Mouse (Mus musculus): ENCODE measurements at regions not wholly inside any gene's neighbourhood (a gene's known extent, or its start where the extent isn't known, plus 50 kb on each side); places are given as distances from the start of the nearest gene placed in this dataset.

DNA sequence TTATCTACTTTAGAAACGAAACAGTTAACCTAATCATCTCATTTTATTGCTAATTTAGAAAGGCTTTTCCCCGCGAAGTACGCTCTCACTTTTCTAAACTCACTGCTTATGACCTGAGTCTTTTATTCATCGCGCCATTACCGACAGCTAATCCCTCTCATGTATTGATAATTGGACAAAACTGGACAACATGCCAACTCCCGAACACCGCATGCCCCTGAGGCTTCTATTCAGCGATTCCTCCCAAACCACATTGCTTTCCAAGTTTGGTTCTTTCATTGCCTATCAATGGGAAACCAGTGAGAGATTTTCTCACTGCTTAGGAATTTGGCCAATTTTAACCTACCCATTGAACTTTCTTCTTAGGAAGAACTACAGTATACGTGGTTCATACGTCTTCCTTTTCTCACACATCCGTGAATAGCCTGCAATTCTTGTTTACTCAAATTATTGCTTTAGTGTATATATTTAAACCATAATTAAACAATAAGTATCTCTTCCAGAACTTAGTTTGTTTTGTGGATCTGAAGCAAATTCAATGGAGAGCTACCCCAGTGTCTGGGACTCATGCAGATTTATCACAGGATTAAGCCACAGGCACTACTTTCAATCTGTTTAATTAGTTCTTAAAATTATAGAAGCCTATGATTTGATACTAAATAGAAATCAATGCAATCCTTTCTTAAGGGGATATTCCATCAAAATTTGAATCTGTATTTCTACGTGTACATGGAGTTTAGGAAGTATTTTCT is 799.8 kb downstream of the Tmem182 start:
- Histone ChIP-seq H3K4me3 (replicated peaks; ENCODE audit: low read length) (no peak overlapping the region), H3K9ac (ENCODE audit: low read depth, low read length, severe bottlenecking) (no peak overlapping the region), H3K4me2 (replicated peaks; ENCODE audit: low read depth, low read length, severe bottlenecking) (no peak overlapping the region), H3K27ac (replicated peaks; ENCODE audit: low read depth, low read length) (no peak overlapping the region), H3K4me1 (ENCODE audit: control insufficient read depth, insufficient read depth, low read length) (0 out of 2 replicates have a peak, but pooled peaks cover 3% of the 10 kb centered on the region), H3K36me3 (ENCODE audit: control insufficient read depth, insufficient read depth, low read length) (no peaks in the 10 kb centered on the region), H3K27me3 (ENCODE audit: control insufficient read depth, insufficient read depth, low read length) (no peaks in the 10 kb centered on the region), H3K9me3 (ENCODE audit: control insufficient read depth, low read length) (no peaks in the 10 kb centered on the region)
- DNase-seq (ENCODE audit: low spot score) (peak; percentile 14), ATAC-seq (ENCODE audit: low FRiP score, low read depth) (no peak)
- no peak for TF ChIP-seq POLR2A (IDR thresholded peaks at IDR 0.05; ENCODE audit: borderline replicate concordance, extremely low read depth, insufficient read depth, insufficient read length)
- WGBS: 68% methylated on average over 14 of the region's 14 CpGs

DNA sequence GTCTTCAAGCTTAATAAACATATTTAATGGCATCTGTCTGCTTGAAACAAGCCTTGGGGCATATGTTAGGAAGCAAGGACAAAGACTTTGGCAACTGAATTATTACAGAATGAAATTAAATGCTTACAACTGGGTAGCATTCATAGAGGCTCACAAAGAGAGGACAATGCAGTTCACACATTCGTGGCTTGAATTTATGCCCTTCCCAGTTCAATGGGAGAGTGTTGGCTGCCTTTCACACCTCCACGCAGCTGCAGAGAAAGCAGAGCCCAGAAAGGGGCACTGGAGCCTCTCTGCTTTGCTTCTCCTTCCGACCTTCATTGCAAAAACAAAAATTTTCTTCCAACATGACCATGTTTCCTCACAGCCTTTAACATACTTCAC is 800.3 kb downstream of the Tmem182 start:
- Histone ChIP-seq H3K4me3 (replicated peaks; ENCODE audit: low read length) (no peak overlapping the region), H3K4me1 (ENCODE audit: control insufficient read depth, insufficient read depth, low read length) (0 out of 2 replicates have a peak, but pooled peaks cover 3% of the 10 kb centered on the region), H3K27ac (replicated peaks; ENCODE audit: low read depth, low read length) (no peak overlapping the region), H3K27me3 (ENCODE audit: control insufficient read depth, insufficient read depth, low read length) (no peaks in the 10 kb centered on the region), H3K36me3 (ENCODE audit: control insufficient read depth, insufficient read depth, low read length) (no peaks in the 10 kb centered on the region), H3K9me3 (ENCODE audit: control insufficient read depth, low read length) (no peaks in the 10 kb centered on the region), H3K9ac (ENCODE audit: low read depth, low read length, severe bottlenecking) (no peak overlapping the region), H3K4me2 (replicated peaks; ENCODE audit: low read depth, low read length, severe bottlenecking) (no peak overlapping the region)
- peak; percentile 6 for DNase-seq (ENCODE audit: low spot score)
- no peak for ATAC-seq (ENCODE audit: low FRiP score, low read depth)
- WGBS: 28% methylated on average over 3 of the region's 3 CpGs
- TF ChIP-seq POLR2A (IDR thresholded peaks at IDR 0.05; ENCODE audit: borderline replicate concordance, extremely low read depth, insufficient read depth, insufficient read length): no peak

DNA sequence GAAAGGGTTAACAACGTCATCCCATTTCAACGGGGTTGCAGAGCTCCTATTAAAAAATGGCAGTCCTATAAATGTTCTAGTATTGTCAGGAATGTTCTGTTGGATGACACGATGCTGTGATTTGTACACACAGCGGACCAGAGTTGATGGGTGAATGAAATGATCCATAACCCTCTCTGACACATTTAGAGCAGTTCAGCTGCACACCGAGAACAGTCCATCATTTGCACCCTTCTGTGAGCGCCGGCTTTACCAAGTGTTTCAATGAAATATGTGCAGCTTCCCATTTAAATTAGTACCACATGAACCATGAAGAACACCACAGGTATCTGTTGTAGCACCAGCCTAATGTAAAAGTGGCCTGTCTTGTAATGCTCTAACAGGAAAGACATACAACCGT is 805.4 kb downstream of the Tmem182 start:
- DNase-seq (ENCODE audit: low spot score): no peak
- Histone ChIP-seq H3K36me3 (ENCODE audit: control insufficient read depth, insufficient read depth, low read length) (no peaks in the 10 kb centered on the region), H3K9me3 (ENCODE audit: control insufficient read depth, low read length) (no peaks in the 10 kb centered on the region), H3K4me2 (replicated peaks; ENCODE audit: low read depth, low read length, severe bottlenecking) (peak overlapping the region; percentile 25; the same call in 1 of the 2 replicates), H3K27ac (replicated peaks; ENCODE audit: low read depth, low read length) (no peak overlapping the region), H3K27me3 (ENCODE audit: control insufficient read depth, insufficient read depth, low read length) (no peaks in the 10 kb centered on the region), H3K4me1 (ENCODE audit: control insufficient read depth, insufficient read depth, low read length) (0 out of 2 replicates have a peak, but pooled peaks cover under 1% of the 10 kb centered on the region), H3K9ac (ENCODE audit: low read depth, low read length, severe bottlenecking) (no peak overlapping the region), H3K4me3 (replicated peaks; ENCODE audit: low read length) (no peak overlapping the region)
- TF ChIP-seq POLR2A (IDR thresholded peaks at IDR 0.05; ENCODE audit: borderline replicate concordance, extremely low read depth, insufficient read depth, insufficient read length): no peak
- WGBS: 19% methylated on average over 8 of the region's 8 CpGs
- ATAC-seq (ENCODE audit: low FRiP score, low read depth): no peak

DNA sequence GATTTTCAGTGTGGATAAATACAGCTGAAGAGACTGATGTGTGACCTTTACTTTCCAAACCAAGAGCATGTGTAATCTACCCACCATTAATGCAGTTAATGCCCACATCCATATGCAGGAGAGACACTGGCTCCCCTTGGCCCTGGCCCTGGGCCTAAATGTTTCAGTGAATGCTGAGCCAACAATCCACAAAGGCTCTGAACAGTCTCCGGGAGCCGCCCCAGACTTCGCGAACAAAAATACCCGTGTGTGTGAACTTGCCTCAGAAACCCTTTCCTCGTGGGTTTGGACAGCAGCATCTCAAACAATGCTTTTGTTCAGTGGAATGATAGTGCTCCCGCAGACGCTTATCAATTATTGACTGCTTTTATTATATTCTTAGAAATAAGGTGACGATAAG is 846.4 kb downstream of the Tmem182 start:
- peak overlapping the region; percentile 20 for H3K4me2 ChIP-seq (replicated peaks; ENCODE audit: low read depth, low read length, severe bottlenecking)
- H3K27ac ChIP-seq (replicated peaks; ENCODE audit: low read depth, low read length): no peak overlapping the region
- DNase-seq (ENCODE audit: low spot score) (peak; percentile 13), ATAC-seq (ENCODE audit: low FRiP score, low read depth) (no peak; the same call in 1 of the 2 replicates)
- H3K27me3 ChIP-seq (ENCODE audit: control insufficient read depth, insufficient read depth, low read length): no peaks in the 10 kb centered on the region
- H3K36me3 ChIP-seq (ENCODE audit: control insufficient read depth, insufficient read depth, low read length): no peaks in the 10 kb centered on the region
- no peak overlapping the region for H3K4me3 ChIP-seq (replicated peaks; ENCODE audit: low read length)
- peaks cover 10% of the 10 kb centered on the region for H3K4me1 ChIP-seq (ENCODE audit: control insufficient read depth, insufficient read depth, low read length)
- H3K9ac ChIP-seq (ENCODE audit: low read depth, low read length, severe bottlenecking): no peak overlapping the region
- WGBS: 30% methylated on average over 9 of the region's 9 CpGs
- H3K9me3 ChIP-seq (ENCODE audit: control insufficient read depth, low read length): no peaks in the 10 kb centered on the region
- TF ChIP-seq POLR2A (IDR thresholded peaks at IDR 0.05; ENCODE audit: borderline replicate concordance, extremely low read depth, insufficient read depth, insufficient read length): no peak

DNA sequence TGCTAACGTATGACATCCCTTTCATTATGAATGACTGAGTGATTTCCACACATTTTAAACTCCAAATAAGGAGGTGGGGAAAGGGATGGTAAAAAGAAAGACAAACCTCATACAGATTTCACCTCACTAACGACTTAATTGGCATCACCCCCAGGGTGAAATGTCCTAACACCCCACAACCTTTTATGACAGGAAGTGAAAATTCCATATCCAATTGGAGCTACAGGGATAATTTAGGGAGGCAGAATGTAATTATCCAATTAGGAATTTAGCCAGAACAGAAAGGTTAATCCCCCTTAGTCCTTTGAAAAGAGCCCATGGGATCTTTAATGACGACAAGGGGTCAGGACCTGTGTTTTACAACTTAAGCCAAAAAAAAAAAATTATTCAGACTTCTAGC is 846.8 kb downstream of the Tmem182 start:
- Histone ChIP-seq H3K27me3 (ENCODE audit: control insufficient read depth, insufficient read depth, low read length) (no peaks in the 10 kb centered on the region), H3K27ac (replicated peaks; ENCODE audit: low read depth, low read length) (no peak overlapping the region), H3K36me3 (ENCODE audit: control insufficient read depth, insufficient read depth, low read length) (no peaks in the 10 kb centered on the region), H3K4me2 (replicated peaks; ENCODE audit: low read depth, low read length, severe bottlenecking) (peak overlapping the region; percentile 20), H3K9ac (ENCODE audit: low read depth, low read length, severe bottlenecking) (no peak overlapping the region), H3K4me1 (ENCODE audit: control insufficient read depth, insufficient read depth, low read length) (peaks cover 10% of the 10 kb centered on the region), H3K9me3 (ENCODE audit: control insufficient read depth, low read length) (no peaks in the 10 kb centered on the region), H3K4me3 (replicated peaks; ENCODE audit: low read length) (no peak overlapping the region)
- TF ChIP-seq POLR2A (IDR thresholded peaks at IDR 0.05; ENCODE audit: borderline replicate concordance, extremely low read depth, insufficient read depth, insufficient read length): no peak
- WGBS: 8% methylated on average over 3 of the region's 3 CpGs
- ATAC-seq (ENCODE audit: low FRiP score, low read depth): no peak
- DNase-seq (ENCODE audit: low spot score): peak; percentile 3

Measured in limb, embryonic 14.5 days (tissue).